Mouse (Mus musculus): ENCODE results near the gene Psd.

DNA sequence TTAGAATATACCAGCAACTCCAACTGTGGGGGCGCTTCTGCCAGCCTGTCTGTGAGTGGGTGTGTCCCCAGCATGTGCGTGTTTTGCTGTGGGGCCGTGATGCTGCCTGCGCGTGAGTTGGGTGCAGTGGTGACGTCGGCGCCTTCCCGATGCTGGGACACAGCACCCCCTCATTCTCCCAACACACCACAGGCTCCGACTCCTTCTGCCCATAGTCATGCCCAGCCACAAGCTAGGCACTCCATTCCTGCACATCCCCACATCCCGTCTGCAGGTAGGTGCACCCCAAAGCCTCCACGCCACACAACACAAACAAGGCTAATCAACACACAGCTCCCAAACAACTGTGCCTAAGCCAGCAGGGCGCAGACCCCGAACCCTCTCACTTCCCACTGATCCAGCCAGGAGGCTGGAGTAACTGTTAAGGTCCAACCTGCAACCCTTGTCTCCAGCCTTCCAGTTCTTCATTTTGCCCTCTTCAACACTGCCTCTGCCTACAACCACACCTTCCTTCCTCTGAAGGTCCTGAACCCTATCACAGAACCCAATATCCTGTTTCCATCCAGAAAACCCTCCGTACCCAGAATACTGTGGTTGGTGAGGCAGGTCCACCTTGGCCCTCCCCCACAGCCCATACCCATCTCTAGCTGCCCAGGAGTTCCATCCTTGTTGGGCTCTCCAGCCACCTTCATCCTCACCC lies 10.0 kb downstream of the Psd start:
- TF ChIP-seq CTCF (IDR thresholded peaks at IDR 0.05; ENCODE audit: low read depth, low read length): no peak
- no peak for TF ChIP-seq POLR2A (IDR thresholded peaks at IDR 0.05; ENCODE audit: borderline replicate concordance, low read depth, low read length)
